Mouse (Mus musculus) cerebellum, adult 2 months (tissue): ENCODE results near the gene Agpat1. TPM values are rescaled to one million over a fixed set of nuclear protein-coding genes. Genes with fewer than 3 reads are reported as not detected.

ENCODE experiments used
- DNase-seq, 2 experiments: peaks; one replicate each; pipeline ENCODE4 v3.0.0; 2021
- H3K27ac ChIP-seq: fragments of 200-500 bp; 2 replicates; pipeline ENCODE4 v1.5.1; 2012; ENCODE audit warnings: low read length, control low read depth, inconsistent platforms; ENCODE audit not compliant: insufficient read depth
- H3K27me3 ChIP-seq: fragments of 200-500 bp; 2 replicates; pipeline ENCODE4 v1.6.1; 2012; ENCODE audit warnings: inconsistent platforms, mild to moderate bottlenecking, low read length, moderate library complexity; ENCODE audit not compliant: control insufficient read depth, insufficient read depth
- H3K4me1 ChIP-seq: fragments of 200-500 bp; 2 replicates; pipeline ENCODE4 v1.6.1; 2011; ENCODE audit warnings: low read length; ENCODE audit not compliant: control insufficient read depth, insufficient read depth
- H3K4me3 ChIP-seq: fragments of 200-500 bp; replicated peaks from 2 replicates; pipeline ENCODE3; 2011; ENCODE audit warnings: mild to moderate bottlenecking, low read depth, low read length, control low read depth; ENCODE audit not compliant: insufficient read depth
- CTCF ChIP-seq: fragments of 200-500 bp; IDR thresholded peaks from 2 replicates; pipeline ENCODE4 v1.5.1; 2011; ENCODE audit warnings: low read depth, mild to moderate bottlenecking, control low read depth, low read length, moderate library complexity, borderline replicate concordance; ENCODE audit not compliant: insufficient read depth
- POLR2A ChIP-seq: fragments of 200-500 bp; IDR thresholded peaks from 2 replicates; pipeline ENCODE4 v1.6.1; 2011; ENCODE audit warnings: low read length, control low read depth, borderline replicate concordance; ENCODE audit not compliant: insufficient read depth
- WGBS: fragments of 180-500 bp; shearing (Covaris S2); methylation state at CpG from one replicate; pipeline ENCODE4 v1.1.7; 2018; 5-methylcytosine and 5-hydroxymethylcytosine counted together
- polyA plus RNA-seq: library from polyadenylated mRNA; depleted of rRNA; stranded (reverse); fragments of >200 nt; gene quantifications from 2 replicates; pipeline ENCODE4 v1.2.3, GENCODE M21; 2012

Gene Agpat1
- polyA plus RNA-seq, 1 experiment, result 172 TPM

DNA sequence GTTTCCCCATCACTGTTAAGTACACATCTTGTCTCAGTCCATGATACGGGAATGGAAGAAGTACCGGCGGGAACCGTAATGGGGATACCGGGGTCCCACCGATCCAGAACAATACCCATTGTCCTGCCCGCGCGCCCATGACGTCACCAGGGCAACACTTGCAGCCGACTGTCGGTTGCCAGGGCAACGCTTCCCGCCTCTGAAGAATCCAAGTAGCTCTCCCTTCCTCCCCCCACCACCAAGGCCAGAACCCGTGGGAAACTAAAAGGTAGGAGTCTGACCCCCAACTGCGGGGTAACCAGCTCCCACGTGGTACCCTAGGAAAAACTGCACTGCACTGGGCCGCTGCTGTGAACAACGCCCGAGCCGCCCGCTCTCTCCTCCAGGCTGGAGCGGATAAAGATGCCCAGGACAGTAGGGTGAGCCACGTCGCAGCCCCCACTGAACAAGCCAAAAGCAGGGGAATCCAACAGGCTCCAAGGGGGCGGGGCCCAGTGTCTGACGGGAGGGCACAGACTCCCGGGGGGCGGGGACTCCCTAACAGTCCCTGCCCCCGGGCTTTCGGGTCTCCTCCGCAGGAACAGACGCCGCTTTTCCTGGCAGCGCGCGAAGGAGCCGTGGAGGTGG lies 17.2 kb upstream of the Agpat1 start:
- peak; percentile 89 to 91 for DNase-seq
- under 1% methylated on average over 38 of the region's 38 CpGs for WGBS
- Histone ChIP-seq H3K27ac (peak overlapping the region; percentile 81), H3K4me3 (peak overlapping the region; percentile 71), H3K27me3 (no peaks in the 10 kb centered on the region), H3K4me1 (peaks cover 23% of the 10 kb centered on the region; the same call in 1 of the 2 replicates)
- TF ChIP-seq CTCF (no peak), POLR2A (no peak)

- peaks cover 23% of the 10 kb centered on the region; the same call in 1 of the 2 replicates for H3K4me1 ChIP-seq
- DNase-seq, result peak; percentile 98
- H3K4me3 ChIP-seq, result peak overlapping the region; percentile 78
- H3K27ac ChIP-seq, result peak overlapping the region; percentile 93
- TF ChIP-seq CTCF (no peak), POLR2A (peak; percentile 97)
- under 1% methylated on average over 50 of the region's 50 CpGs for WGBS
- H3K27me3 ChIP-seq, result no peaks in the 10 kb centered on the region
Measured at GRCm38 (mm10) chr17:34587423-34587811, 16.6 kb upstream of the Agpat1 start.

DNA sequence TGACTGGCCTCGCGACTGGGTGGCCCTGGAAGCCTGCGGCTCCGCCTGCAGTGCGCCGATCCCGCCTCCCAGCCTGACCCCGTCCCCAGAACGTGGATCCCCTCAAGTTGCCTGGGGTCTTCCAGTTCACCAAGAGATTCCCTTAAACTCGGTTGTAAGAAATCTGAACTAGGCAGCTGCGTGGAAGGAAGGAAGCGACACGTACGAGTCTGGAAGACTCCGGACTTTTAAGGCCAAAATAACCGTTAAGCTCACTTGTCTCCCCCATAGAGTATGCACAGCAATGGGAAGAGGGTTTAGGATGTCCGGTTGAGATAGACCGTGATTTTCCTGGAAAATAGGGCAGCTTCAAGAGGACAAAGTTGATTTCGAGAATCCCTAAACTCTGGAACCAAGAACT lies 16.2 kb upstream of the Agpat1 start:
- peak overlapping the region; percentile 78 for H3K4me3 ChIP-seq
- 1% methylated on average over 19 of the region's 19 CpGs for WGBS
- peaks cover 23% of the 10 kb centered on the region; the same call in 1 of the 2 replicates for H3K4me1 ChIP-seq
- TF ChIP-seq POLR2A, result no peak
- TF ChIP-seq CTCF, result no peak
- DNase-seq, result no peak
- no peaks in the 10 kb centered on the region for H3K27me3 ChIP-seq
- H3K27ac ChIP-seq, result peak overlapping the region; percentile 93

DNA sequence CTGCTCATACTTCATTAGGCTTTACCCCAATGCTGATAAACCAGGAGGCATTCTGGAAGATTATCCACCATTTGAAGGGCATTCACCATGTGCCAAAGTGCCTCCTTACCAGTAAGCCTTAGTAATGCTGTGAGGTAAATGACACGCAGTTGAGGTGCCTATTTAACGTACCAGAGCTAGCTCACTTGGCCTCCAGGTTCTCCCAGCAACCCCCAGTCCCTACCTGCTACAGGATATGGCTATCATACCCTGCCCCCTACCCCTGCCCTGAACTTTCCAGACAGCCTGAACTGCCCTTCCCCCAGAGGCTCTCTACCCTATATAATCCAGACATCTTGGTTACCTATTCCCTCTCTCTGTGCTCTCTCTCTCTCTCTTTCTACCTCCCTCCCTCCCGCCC lies 15.3 kb upstream of the Agpat1 start:
- DNase-seq, result peak in 1 of 2 experiments; percentile 18
- no peak for TF ChIP-seq CTCF
- TF ChIP-seq POLR2A, result no peak
- WGBS, result 93% methylated on average over 3 of the region's 3 CpGs
- Histone ChIP-seq H3K27me3 (no peaks in the 10 kb centered on the region), H3K27ac (no peak overlapping the region), H3K4me3 (no peak overlapping the region), H3K4me1 (peaks cover 23% of the 10 kb centered on the region)

- no peak for DNase-seq
- no peak overlapping the region for H3K4me3 ChIP-seq
- H3K4me1 ChIP-seq, result peaks cover 23% of the 10 kb centered on the region
- WGBS, result 59% methylated on average over 7 of the region's 7 CpGs
- no peak for TF ChIP-seq POLR2A
- TF ChIP-seq CTCF, result no peak
- no peak overlapping the region for H3K27ac ChIP-seq
- no peaks in the 10 kb centered on the region for H3K27me3 ChIP-seq
Measured at GRCm38 (mm10) chr17:34589206-34589605, 14.9 kb upstream of the Agpat1 start.

DNA sequence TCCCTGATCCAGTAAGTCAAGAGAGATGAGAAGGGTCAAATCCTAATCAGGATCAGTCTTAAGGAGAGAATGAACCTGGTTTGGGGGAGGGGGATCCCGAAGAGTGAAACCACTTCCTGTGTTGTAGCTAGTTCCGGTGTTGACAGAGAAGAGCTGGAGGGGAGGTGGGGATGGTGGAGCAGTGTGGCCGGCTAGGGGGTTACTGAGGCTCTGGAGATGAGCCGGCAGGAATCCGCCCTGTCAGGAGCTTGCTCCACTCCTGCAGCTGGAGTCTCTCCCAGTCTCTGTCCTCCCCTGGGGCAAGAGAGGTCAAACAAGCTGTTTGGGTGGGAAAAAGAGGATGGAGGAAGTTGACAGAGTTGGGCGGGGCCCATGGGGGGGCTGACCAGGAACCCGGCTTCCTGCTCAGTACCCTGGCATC lies 14.4 kb upstream of the Agpat1 start, which contains the start of gene Gpsm3:
Gpsm3 (plus strand) TSS at position 126 of the 421 bp plus-strand sequence.
- peak in 1 of 2 experiments; percentile 21 for DNase-seq
- Histone ChIP-seq H3K27ac (no peak within 1 kb of the TSS), H3K4me1 (peaks cover 23% of the 10 kb centered on the region), H3K4me3 (no peak within 1 kb of the TSS), H3K27me3 (no peaks in the 10 kb centered on the region)
- TF ChIP-seq CTCF (no peak), POLR2A (no peak)
- WGBS, result 42% methylated on average over 7 of the region's 7 CpGs

GRCm38 (mm10) chr17:34590154-34590987 lies 13.7 kb upstream of the Agpat1 start:
- Histone ChIP-seq H3K27ac (peak overlapping the region; percentile 99; the same call in 1 of the 2 replicates), H3K4me1 (peaks cover 23% of the 10 kb centered on the region), H3K4me3 (no peak overlapping the region), H3K27me3 (no peaks in the 10 kb centered on the region)
- peak; percentile 13 to 25 for DNase-seq
- WGBS, result 67% methylated on average over 15 of the region's 15 CpGs
- TF ChIP-seq POLR2A (no peak), CTCF (no peak)
